Mouse (Mus musculus): Measurements from ENCODE around the gene Grin2c.

The Grin2c gene

DNA sequence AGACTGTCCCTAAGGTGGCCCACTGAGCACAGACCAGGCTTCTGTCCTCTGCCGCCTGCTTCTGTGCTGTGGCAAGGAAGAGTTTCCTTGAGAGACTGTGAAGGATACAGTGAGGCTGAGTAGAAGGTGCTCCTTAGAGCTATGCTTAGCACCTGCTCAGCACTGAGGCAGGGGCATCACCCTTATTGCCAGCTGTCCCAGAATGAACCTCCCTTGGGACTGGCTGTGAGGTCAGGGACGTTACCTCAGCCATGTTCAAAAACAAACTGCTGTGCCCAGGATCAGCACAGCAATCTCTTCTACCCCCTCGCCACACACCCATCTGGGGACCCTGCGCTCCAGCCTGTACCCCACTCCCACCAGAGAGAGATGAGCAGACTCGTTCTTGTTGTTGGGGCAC, 34.2 kb downstream of the Grin2c start:
- intact Hi-C loops (cut with DNase I): no loop called here

DNA sequence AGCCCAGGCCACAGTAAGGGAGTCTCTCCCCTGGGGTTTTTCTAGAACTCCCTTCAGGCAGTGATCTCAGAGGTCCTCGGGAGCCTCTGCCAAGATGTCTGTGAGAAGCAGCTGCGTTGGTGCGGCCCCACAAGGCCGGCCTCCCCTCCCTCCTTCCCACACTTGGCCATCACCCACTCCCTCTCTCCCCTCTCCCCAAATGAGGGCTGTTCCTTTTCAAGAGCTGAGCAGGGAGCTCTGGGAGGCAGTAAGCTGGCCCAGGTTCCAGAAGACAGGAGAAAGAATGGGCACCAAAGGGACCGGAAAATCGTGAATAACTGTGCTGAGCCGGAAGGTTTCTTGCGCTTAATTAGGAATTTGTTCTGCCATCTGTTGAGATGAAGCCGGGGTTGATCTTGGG, 35.1 kb downstream of the Grin2c start:
- intact Hi-C loops (cut with DNase I): no loop called here

GRCm38 (mm10) chr11:115231168-115231915, 35.7 kb downstream of the Grin2c start:
- intact Hi-C loops (cut with DNase I): no loop called here

DNA sequence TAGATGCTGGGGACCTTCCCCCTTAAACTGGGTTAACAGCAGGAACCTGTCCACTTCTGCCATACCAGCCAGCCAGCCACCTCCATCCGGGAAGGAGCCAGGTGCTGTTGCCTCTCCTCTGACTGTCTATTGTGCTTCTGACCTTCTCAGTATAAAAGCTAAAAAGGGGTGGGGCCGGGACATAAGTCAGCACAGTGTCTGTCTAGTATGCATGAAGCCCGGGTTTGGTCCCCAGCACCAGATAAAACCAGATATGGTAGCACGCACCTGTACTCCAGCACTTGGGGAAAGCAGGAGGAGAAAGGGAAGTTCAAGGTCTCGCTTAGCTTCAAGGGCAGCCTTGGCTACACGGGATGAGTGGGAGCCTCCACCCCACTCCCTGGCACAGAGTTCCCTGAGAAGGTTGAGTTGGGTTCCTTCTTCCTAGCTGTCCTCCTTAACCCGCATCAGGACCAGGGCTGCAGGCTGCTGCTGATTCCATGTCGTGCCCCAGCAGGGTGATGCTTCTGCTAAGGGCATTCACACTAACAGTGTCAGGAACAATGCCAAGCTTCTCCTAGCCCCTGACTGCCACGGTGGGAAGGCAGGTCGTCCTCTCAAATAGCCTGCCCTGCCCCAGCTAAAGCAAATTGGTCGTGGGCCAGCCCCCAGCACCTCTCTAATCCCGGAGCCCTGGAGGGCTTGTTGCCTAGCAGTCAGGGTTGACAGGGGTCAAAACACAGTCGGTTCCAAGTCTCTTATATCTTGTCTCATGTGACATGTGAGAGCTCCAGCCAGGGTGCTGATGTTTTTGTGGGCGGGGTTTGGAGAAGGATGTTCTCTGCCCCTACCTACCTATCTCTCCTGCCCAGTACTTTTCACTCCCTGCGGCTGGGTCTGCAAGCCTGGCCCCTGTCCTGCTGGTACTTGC, 37.8 kb downstream of the Grin2c start:
- intact Hi-C loops (cut with DNase I): no loop called here

DNA sequence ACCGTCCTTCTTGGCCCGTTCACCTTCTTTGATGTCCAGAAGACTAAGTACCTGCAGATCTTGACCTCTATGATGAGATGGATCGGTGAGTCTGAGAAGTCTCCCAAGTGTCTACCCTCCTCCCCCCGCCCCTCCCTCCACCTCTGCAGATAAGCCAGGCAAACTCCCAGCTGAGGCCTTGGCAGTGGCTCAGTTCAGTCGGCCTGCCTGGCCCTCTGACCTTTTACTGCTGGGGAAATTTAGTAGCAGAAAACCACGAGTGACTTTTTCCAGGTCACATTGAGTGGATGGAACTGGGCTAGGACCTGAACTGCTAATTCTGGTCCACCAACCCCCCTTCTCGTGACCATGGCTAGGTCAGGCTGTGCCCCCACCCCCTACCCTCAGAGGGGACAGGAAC, 38.6 kb downstream of the Grin2c start:
- intact Hi-C loops (cut with DNase I): no loop called here

DNA sequence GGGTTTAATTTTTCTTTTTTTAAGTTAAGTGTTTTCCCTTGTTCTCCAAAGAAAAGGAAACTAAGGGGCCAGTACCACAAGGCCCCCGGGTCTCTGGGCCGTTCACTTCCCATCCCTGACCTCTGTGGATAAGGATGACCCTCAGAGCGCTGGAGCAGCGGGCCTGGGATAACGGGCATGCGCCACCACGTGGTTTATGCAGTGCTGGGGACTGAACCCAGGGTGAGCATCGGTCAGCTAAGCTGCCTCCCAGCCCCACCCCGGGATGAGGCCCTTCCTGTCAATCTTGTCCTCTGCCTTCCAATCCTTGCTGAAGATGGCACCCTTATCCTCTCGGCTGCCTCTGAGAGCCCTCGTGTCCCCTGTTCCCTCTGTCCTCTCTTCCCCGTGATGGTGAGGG, 39.4 kb downstream of the Grin2c start:
- intact Hi-C loops (cut with DNase I): no loop called here

DNA sequence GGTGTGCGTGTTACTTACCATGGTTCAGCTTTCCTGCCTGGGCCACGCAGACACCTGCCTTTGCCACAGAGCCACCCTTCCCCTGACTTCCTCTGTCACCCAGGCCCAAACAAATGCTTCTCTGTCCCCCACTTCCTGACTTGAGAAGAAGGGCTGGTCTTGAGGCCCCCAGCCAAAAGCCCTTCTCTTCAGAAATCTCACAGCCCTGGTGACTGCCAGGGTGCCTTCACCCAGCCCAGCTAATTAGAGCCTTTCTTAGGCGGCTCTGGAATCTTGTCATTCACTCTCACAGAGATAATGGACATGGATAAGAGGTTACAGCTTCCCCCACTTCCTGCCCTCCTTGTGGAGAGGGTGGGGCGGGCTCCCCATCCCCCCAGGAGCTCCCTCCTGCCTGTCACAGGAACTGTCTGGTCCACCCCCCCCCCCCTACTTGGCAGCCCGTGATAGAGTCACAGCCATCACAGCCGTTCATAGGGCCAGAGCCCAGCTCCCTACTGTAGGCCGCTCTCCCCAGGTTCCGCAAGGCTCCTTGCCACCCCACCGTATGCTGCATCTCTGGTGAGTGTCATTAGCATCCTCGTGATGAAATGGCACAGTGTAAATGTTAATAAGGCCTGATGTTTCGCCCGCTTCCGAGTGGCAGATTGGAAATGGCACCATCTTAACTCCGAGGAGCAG, 40.1 kb downstream of the Grin2c start:
- intact Hi-C loops (cut with DNase I): no loop called here

DNA sequence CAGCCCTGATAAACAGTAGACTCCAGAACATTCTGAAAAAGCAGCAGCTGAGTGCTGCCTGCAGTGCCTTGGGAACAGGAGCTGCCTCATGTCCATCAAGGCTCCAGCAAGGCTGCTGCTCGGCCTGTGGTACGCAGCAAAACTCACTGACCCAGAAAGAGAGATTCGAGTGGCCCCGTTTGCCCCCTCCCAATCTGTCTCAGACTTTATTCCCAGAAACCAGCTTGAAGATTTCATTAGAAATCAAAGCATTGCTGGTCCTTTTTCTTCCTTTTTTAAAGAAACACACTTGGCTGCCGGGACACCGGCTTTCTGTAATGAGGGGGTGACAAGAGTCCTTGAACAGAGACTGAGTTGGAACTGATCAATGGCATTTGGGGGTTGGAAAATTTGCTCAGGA, 41.7 kb downstream of the Grin2c start:
- intact Hi-C loops (cut with DNase I): no loop called here

- intact Hi-C loops (cut with DNase I): no loop called here
These were observed 42.2 kb downstream of the Grin2c start for GRCm38 (mm10) chr11:115224889-115225288.

GRCm38 (mm10) chr11:115223877-115224276, 43.2 kb downstream of the Grin2c start:
- intact Hi-C loops (cut with DNase I): no loop called here

GRCm38 (mm10) chr11:115223451-115223850, 43.6 kb downstream of the Grin2c start:
- intact Hi-C loops (cut with DNase I): no loop called here

- intact Hi-C loops (cut with DNase I): no loop called here
These were observed 44.5 kb downstream of the Grin2c start for GRCm38 (mm10) chr11:115222570-115222969.

- intact Hi-C loops (cut with DNase I): no loop called here
These were observed 45.0 kb downstream of the Grin2c start for GRCm38 (mm10) chr11:115222077-115222476.

- intact Hi-C loops (cut with DNase I): no loop called here
These were observed 47.4 kb downstream of the Grin2c start for GRCm38 (mm10) chr11:115219685-115220084.

GRCm38 (mm10) chr11:115219263-115219662, 47.8 kb downstream of the Grin2c start:
- intact Hi-C loops (cut with DNase I): no loop called here

- intact Hi-C loops (cut with DNase I): no loop called here
These were observed 49.3 kb downstream of the Grin2c start for GRCm38 (mm10) chr11:115217439-115218410.

GRCm38 (mm10) chr11:115215123-115215522, 51.9 kb downstream of the Grin2c start:
- intact Hi-C loops (cut with DNase I): no loop called here

GRCm38 (mm10) chr11:115212116-115212515, 54.9 kb downstream of the Grin2c start:
- intact Hi-C loops (cut with DNase I): no loop called here

- intact Hi-C loops (cut with DNase I): no loop called here
These were observed 57.1 kb downstream of the Grin2c start for GRCm38 (mm10) chr11:115209958-115210357.

Measured in adrenal gland (tissue).